26 mouse cellular contexts compared by ENCODE assay signal in genomic region chr8:26731111-26731510, GRCm38 (mm10).
"Had no signal": no experiment of that assay in that cellular context is flagged by ENCODE, and none has a peak within 500 bp of the region (broad histone marks: within the 10 kb centered on the region; RNA-seq: fewer than 3 reads in every experiment).

No protein-coding gene starts in this region.

- H3K9ac ChIP-seq: embryonic facial prominence, embryonic 12.5 days; embryonic facial prominence, embryonic 13.5 days; embryonic facial prominence, embryonic 15.5 days; forebrain, embryonic 12.5 days; forebrain, embryonic 13.5 days; heart, embryonic 12.5 days had no signal

- ATAC-seq: forebrain, embryonic 13.5 days; forebrain, embryonic 16.5 days had no signal

- H3K36me3 ChIP-seq: embryonic facial prominence, embryonic 10.5 days; embryonic facial prominence, embryonic 12.5 days; embryonic facial prominence, embryonic 13.5 days; embryonic facial prominence, embryonic 15.5 days; forebrain, embryonic 12.5 days; heart, embryonic 10.5 days; heart, embryonic 12.5 days had no signal

- H3K27ac ChIP-seq: embryonic facial prominence, embryonic 10.5 days; embryonic facial prominence, embryonic 12.5 days; embryonic facial prominence, embryonic 13.5 days; embryonic facial prominence, embryonic 15.5 days; forebrain, embryonic 12.5 days; forebrain, embryonic 13.5 days; gastrocnemius, adult 2 months; heart, adult 2 months; heart, embryonic 10.5 days had no signal

- H3K9me3 ChIP-seq: embryonic facial prominence, embryonic 10.5 days; embryonic facial prominence, embryonic 12.5 days; embryonic facial prominence, embryonic 13.5 days; embryonic facial prominence, embryonic 15.5 days; forebrain, embryonic 12.5 days; forebrain, embryonic 13.5 days; heart, embryonic 10.5 days; heart, embryonic 12.5 days had no signal

- H3K27me3 ChIP-seq: embryonic facial prominence, embryonic 12.5 days; embryonic facial prominence, embryonic 13.5 days; embryonic facial prominence, embryonic 15.5 days; forebrain, embryonic 12.5 days; heart, embryonic 12.5 days had no signal

- H3K4me3 ChIP-seq: embryonic facial prominence, embryonic 10.5 days; embryonic facial prominence, embryonic 12.5 days; embryonic facial prominence, embryonic 13.5 days; embryonic facial prominence, embryonic 15.5 days; erythroblast, embryonic 14.5 days; forebrain, embryonic 12.5 days; forebrain, embryonic 13.5 days; gastrocnemius, adult 2 months; heart, adult 2 months; heart, embryonic 10.5 days; heart, embryonic 12.5 days had no signal

- DNase-seq: cerebellum, adult 9-10 months; cerebellum, adult 9-11 months; cerebellum, postnatal 10 days; cerebellum, postnatal 14 days; cerebellum, postnatal 25 days; cerebellum, postnatal 36 days; embryo, embryonic 11 days; gastrocnemius, adult 2 months; gastrocnemius, postnatal 10 days; gastrocnemius, postnatal 14 days; gastrocnemius, postnatal 25 days; gastrocnemius, postnatal 36 days; heart, adult 11 months; heart, adult 18-20 months; heart, adult 2 months had no signal

- H3K4me2 ChIP-seq: embryonic facial prominence, embryonic 12.5 days; embryonic facial prominence, embryonic 13.5 days; embryonic facial prominence, embryonic 15.5 days; forebrain, embryonic 12.5 days; forebrain, embryonic 13.5 days; heart, embryonic 11.5 days; heart, embryonic 12.5 days had no signal

- H3K4me1 ChIP-seq: embryonic facial prominence, embryonic 10.5 days; embryonic facial prominence, embryonic 12.5 days; embryonic facial prominence, embryonic 13.5 days; embryonic facial prominence, embryonic 15.5 days; forebrain, embryonic 12.5 days; forebrain, embryonic 13.5 days; heart, embryonic 10.5 days; heart, embryonic 12.5 days had no signal
